Mouse (Mus musculus): ENCODE data around the gene Morn3. TPM values are rescaled to one million over a fixed set of nuclear protein-coding genes. Genes with fewer than 3 reads are reported as not detected.
A peak's percentile ranks its signal among the peaks of the same experiment; 100 is the strongest.

Gene Morn3
- polyA plus RNA-seq, 1 experiment from 2014 or later: 2.2 TPM

- Histone ChIP-seq H3K4me3 (peak overlapping the region; percentile 68), H3K4me2 (replicated peaks) (peak overlapping the region; percentile 99), H3K4me1 (peaks cover 64% of the 10 kb centered on the region), H3K27me3 (no peaks in the 10 kb centered on the region), H3K9ac (replicated peaks) (peak overlapping the region; percentile 68), H3K27ac (replicated peaks) (peak overlapping the region; percentile 94), H3K36me3 (no peaks in the 10 kb centered on the region), H3K9me3 (no peaks in the 10 kb centered on the region)
- WGBS: 3% methylated on average over 39 of the region's 39 CpGs
- peak; percentile 39 for ATAC-seq (replicated peaks)
These were observed 59.4 kb downstream of the Morn3 start for GRCm38 (mm10) chr5:122987211-122988020.

GRCm38 (mm10) chr5:122986091-122986493 is 60.7 kb downstream of the Morn3 start:
- Histone ChIP-seq H3K36me3 (no peaks in the 10 kb centered on the region), H3K27ac (replicated peaks) (peak overlapping the region; percentile 27; the same call in 1 of the 2 replicates), H3K4me1 (peaks cover 53% of the 10 kb centered on the region), H3K9me3 (no peaks in the 10 kb centered on the region), H3K4me2 (replicated peaks) (peak overlapping the region; percentile 99), H3K9ac (replicated peaks) (no peak overlapping the region), H3K27me3 (no peaks in the 10 kb centered on the region), H3K4me3 (no peak overlapping the region)
- 28% methylated on average over 8 of the region's 8 CpGs for WGBS
- no peak for ATAC-seq (replicated peaks)

Other genes with a start within 250 kb of the Morn3 start
- gene Anapc5, start 225.7 kb downstream of the Morn3 start, polyA plus RNA-seq (2015; fragmentation: Nextera tagmentation; extraction: Ambion mirVana): 538 and 543 TPM in 2 replicates
- gene Rnf34, start 197.0 kb downstream of the Morn3 start, polyA plus RNA-seq (2015; fragmentation: Nextera tagmentation; extraction: Ambion mirVana): 50.9 and 52.9 TPM in 2 replicates
- 138 and 141 TPM in 2 replicates for gene Kdm2b, start 57.2 kb downstream of the Morn3 start, polyA plus RNA-seq (2015; fragmentation: Nextera tagmentation; extraction: Ambion mirVana)
- gene Orai1, start 31.9 kb downstream of the Morn3 start, polyA plus RNA-seq (2015; fragmentation: Nextera tagmentation; extraction: Ambion mirVana): 14.0 and 14.9 TPM in 2 replicates
- 16.0 and 16.9 TPM in 2 replicates for gene Tmem120b, start 21.4 kb upstream of the Morn3 start, polyA plus RNA-seq (2015; fragmentation: Nextera tagmentation; extraction: Ambion mirVana)
- 11.4 and 12.4 TPM in 2 replicates for gene Rhof, start 85.7 kb upstream of the Morn3 start, polyA plus RNA-seq (2015; fragmentation: Nextera tagmentation; extraction: Ambion mirVana)
- gene Setd1b, start 95.2 kb upstream of the Morn3 start, polyA plus RNA-seq (2015; fragmentation: Nextera tagmentation; extraction: Ambion mirVana): 13.6 and 13.7 TPM in 2 replicates
- gene Psmd9, start 122.4 kb upstream of the Morn3 start, polyA plus RNA-seq (2015; fragmentation: Nextera tagmentation; extraction: Ambion mirVana): 82.0 and 82.9 TPM in 2 replicates
- gene Hpd, start 135.7 kb upstream of the Morn3 start, polyA plus RNA-seq (2015; fragmentation: Nextera tagmentation; extraction: Ambion mirVana): not detected in 2 replicates
- gene Wdr66, start 205.1 kb upstream of the Morn3 start, polyA plus RNA-seq (2015; fragmentation: Nextera tagmentation; extraction: Ambion mirVana): 2.7 TPM in 2 replicates